Mouse (Mus musculus) frontal cortex, postnatal 14 days (tissue): Measurements from ENCODE around the gene Cnih4.

ENCODE experiments used
- DNase-seq, 2 experiments: peaks; one replicate each; pipeline ENCODE4 v3.0.0; 2022; ENCODE audit warnings: low spot score in 2 of 2

The Cnih4 gene

DNA sequence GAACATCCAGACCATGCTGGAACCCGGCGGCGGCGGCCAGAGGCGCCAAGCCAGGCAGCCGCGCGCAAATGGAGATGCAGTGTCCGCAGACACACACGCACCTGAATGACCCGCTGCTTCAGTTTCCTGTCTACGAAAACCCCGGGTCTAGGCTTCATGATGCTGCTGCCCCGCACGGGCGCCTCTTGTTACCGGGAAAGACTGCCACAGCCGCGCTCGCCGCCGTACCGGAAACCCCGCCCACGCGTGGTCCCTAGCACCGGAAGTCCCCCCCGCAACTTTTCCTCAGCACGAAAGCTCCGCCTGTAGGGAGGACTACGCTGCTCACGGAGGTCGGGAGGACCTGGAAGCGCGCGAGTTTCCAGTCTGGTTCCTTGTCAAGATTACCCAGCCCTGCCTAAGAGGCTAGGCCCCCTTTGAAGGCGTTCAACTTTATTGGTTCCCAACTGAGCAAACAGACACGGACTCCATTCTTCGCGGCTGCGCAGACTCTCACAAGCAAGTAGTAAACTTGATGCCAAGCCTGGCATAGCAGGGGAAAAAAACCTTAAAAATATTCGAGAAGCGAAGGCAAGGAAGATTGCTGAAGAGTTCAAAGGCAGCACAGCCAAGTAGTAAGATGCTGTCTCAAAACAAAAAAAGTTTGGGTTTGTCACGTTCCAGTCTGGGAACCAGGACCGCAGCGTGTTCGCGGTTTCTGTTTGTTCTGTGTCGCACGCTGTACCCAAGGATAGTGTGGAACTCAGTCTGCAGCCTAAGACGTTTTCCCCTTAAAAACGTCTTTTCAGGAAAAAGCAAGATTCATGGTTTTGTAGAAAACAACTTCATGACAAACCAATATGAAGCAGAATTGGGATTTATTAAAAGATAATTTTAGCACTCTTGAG is at the start of gene Cnih4, which contains the start of gene Nvl:
Cnih4 (plus strand) TSS at position 744 of the 887 bp plus-strand sequence.
Nvl (minus strand) TSS at position 255 of the 887 bp plus-strand sequence.
- peak; percentile 90 for DNase-seq

DNA sequence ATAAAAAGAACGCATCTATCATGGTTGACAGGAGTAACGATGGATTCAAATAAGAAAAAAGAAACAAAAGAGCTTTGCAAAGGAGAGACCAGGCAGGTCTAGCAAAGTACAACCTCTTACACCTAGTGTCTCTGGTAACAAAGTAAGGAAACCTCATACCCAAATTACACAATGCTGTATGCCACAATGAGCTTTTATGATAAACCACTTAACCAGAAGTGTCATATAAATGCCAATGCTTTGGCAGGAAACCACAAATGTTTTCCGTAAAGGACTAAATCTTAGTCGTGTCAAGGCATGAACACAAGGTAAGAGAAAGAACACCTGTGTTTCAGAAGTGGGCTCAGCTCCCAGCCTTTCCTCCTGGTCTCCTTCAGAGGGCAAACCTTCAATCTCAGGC is 27.4 kb upstream of the Cnih4 start:
- DNase-seq, result no peak

DNA sequence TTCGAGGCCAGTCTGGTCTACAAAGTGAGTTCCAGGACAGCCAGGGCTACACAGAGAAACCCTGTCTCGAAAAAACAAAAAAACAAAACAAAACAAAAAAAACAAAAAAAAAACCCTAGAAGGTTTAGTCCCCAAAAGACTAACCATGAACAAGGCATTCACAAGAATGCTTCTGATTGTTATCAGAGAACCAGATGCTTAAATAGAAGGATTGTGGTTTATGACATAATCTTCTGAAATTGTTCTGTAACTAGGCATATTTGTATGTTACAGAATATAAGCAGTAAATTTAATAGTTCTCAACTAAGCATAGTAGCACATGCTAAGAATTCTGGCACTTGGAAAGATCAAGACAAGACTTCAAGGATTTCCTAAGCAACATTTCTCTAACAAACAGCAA is 20.3 kb upstream of the Cnih4 start:
- DNase-seq, result no peak

DNA sequence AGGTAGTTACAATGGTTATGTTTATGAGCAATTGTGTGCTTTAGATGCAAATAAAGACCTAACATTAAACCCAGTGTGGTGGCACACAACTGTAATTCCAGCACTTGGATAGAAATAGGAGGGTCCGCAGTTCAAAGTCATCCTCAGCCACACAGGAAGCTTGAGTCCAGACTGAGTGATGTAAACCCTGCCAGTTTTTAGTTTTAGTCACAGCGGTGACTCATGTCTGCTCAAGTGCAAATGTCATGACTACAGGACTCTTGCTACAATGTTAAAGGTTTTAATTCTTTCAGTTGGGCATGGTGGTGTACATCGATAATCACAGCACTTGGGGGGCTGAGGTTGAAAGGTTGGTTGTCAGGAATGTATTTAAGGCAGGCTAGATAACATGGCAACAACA is 18.6 kb upstream of the Cnih4 start:
- DNase-seq, result no peak

DNA sequence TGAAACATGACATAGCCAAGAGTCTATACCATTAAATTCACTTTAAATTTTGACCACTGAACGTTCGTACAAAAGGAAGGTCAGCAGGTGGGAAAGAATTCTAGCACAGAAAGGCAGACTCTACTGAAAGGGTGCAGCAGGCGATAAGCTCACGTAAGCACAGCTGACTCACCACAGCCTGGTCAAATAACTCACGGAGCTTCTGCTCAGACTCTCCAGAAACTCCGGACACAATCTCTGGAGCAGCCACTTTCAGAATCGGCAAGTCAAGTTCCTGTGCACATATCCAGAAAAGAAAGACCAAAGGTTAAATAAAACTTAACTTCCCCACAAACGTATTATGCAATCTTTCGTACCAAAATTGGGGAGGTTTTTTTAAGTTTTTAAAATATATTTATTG is 17.7 kb upstream of the Cnih4 start:
- no peak for DNase-seq

DNA sequence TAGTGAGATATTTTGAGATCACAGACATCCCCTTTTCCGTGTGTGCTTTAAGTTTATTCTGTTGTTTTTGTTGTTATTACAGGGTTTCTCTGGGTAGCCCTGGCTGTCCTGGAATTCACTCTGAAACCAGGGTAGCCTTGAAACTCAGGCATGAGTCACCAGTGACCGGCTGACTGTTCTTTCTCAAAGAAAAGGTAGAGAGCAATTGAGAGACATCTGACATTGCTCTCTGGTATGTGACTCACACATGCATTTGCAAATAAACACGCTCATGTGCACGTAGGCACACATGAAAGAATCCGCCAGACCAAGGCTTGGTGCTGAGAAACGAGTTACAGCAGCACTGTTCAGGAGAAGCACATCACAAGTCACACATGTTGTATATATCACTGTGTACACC is 12.6 kb upstream of the Cnih4 start:
- DNase-seq, result no peak

DNA sequence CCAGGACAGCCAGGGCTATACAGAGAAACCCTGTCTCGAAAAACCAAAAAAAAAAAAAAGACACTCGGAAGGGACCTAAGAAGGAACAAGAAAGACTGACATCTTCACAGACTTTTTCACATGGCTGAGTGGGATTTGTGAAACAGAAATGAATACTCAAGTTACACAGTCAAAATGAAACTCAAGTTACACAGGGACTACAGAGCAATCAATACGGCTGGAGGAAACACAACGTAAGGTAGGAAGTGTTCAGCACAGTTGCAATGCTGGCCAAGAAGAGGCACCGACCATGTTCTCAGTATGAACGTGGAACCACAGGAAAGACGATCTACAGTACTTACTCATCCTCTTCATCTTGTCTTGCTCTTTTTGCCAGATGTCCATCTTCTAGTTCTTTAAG is 5.8 kb upstream of the Cnih4 start:
- no peak for DNase-seq

DNA sequence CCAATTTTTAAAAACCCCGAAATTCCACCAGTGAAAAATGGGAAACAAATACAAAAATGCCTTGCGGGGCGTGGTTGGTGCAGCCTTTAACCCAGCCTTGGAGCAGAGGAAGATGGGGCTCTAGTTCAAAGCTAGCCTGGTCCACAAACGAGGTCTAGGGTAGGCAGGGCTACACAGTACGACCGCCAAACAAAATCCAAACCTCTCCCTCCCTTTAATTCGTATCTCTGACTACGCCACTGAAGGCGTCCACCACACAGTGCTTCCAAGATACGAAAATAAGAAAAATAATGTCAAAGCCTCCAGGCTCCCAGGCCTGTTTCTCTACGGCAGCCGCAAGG is 914 bp upstream of the Cnih4 start:
- DNase-seq, result no peak

DNA sequence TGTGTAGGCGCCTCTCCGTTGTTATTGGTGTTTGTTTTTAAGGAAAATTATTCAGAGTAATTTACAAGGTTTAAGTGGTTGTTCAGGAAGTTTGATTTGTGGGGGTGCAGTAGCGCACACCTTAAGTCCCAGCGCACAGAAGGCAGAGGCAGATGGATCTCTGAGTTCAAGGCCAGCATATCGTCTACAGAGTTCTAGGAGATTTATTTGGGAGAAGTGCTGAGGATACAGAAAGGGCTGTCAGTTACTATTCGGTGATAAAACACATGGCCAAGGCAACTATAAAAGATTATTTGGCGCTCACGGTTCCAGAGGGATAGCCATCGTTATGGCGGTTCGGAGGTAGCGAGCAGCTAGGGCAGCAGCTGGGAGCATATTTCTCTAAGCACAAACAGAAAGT is 473 bp downstream of the Cnih4 start:
- DNase-seq, result no peak

DNA sequence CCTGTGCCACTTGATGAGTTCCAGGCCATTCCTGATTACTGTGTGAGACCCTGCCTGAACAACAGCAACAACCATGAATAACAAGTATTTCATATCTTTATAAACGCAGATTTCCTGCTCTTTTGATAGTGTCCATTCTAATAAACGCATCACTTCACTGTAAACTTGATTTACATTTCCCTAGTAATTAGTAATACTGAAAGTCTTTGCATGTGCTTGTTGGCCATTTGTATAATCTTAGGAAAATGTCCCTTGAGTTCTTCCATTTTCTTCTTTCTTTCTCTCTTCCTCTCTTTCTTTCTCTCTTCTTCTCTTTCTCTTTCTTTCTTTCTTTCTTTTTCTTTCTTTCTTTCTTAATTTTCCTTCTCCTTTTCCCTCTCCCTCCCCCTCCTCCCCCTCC is 1.7 kb downstream of the Cnih4 start:
- DNase-seq, result no peak

DNA sequence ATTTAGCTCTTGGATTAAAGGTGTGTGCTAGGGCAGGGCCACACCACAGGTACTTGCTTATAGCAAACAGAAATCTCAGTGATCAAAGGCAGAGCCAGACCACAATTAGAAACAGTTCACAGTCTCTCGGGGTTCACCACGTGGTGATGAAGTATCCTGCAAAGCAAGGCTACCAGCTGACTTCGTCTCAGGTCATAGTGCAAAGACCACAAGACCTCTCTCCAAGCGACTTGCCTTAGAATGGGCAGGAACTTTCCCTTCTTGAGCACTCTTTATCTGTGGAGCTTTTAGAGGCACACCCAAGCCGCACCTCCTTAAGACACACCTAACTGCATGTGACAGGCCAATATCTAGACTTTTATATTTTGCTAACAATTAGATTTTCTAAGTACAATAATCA is 4.0 kb downstream of the Cnih4 start:
- no peak for DNase-seq

DNA sequence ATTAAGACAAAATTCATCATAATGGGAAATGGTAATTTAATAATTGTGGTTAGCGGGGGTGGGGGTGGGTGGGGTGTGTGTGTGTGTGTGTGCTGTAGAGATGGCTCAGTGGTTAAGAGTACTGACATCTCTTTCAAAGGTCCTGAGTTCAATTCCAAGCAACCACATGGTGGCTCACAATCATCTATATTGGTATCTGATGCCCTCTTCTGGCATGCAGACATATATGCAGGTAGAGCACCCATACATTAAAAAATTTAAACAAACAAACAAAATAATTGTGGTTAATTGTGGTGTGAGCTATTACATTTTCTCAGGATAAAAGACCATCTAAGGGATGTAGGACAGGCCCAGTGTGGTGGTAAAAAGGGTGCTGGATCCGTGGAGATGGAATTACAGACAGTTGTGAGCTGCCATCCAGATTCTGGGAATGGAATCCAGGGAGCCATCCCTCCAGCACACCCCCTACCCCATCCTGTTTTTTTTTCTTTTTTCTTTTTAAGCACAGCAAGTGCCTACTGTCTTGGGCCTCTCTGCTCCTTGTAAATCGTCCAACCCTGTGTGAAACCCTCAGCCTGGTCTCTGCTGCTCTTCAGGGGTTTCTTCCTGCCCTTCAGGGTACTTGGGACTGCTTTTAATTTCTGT is 5.0 kb downstream of the Cnih4 start:
- no peak for DNase-seq

DNA sequence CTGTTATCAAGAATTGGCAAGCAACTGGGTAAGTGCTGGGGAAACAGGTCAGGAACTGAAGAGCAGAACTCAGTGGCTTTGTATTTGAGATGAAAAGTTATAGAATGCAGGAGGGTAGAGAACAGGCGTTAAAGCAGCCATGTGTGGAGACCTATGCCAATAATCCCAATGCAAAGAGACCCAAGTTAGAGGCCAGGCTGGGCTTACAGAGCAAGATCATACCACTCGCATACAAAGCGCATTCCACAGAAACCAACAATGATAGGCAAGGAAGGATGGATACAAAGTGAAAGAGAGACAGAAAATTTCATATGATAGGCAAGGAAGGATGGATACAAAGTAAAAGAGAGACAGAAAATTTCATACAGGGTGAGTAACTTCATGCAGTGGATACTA is 5.9 kb downstream of the Cnih4 start:
- no peak for DNase-seq

DNA sequence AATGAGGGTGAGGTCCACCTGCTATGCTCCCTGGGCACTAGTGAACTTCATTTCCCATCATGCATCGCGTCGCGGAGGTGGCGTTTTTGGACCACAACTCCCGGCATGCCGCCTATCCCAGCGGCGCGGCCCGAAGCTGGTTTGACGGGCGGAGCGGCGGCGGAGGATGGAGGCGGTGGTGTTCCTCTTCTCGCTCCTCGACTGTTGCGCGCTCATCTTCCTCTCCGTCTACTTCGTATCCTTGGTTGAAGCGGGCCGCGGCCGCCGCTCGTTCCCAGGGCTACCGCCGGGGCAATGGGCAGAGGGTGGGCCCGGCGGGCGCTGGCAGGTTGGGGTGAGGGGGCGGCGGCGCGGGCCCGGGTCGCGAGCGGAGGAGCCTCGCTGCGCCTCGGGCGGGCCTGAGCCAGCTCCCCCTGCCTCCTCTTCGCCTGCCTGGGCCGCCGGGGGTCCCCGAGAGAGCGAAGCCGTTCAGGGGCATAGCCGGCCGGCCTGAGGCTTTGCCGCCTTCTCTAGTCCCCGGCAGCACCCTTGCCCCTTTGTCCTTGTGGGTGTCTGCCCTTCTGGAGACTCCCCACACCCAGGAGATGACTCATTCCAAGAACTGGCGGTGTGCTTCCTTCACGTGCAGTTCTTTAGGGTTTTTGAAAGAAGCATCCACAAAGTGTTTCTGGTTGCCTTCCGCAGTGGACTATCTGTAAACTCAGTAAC is 6.5 kb downstream of the Cnih4 start:
- DNase-seq, result peak; percentile 79 to 86

DNA sequence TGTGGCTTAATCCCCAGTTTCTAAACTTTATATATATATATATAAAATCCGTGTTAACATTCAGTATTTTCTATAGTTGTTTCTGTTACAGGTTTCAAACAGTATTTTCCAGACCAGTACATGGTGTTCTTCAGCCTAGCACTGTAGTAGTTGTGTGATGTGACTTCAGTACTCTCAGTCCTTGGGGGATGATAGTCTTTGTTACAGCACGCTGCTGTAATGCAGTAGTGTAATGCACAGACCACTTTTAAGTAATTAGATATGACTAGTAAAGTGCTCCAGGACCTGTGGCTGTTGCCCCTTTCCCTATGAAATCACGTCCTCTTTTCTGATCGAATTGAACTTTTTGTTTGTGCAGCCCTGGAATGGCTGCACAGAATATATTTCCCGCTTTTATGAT is 7.0 kb downstream of the Cnih4 start:
- no peak for DNase-seq

DNA sequence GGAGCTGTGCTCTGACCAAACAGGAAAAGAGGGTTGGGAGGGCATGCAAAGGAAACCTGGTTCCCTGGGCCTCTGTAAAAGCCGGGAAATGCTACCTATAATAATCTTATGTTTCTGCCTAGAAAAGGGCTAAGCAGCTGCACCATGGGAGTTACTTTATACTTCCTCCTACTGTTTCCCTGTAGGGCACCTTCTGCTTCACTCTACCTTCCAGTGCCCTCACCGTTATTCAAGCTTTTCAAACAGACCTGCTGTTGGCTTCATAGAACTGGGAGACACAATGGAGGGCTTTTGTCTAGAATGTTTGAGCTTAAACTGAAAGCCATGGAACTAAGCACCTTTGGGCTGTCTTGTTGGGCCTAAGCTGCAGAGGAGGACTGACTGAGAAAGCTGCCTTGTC is 23.3 kb downstream of the Cnih4 start:
- DNase-seq, result no peak

DNA sequence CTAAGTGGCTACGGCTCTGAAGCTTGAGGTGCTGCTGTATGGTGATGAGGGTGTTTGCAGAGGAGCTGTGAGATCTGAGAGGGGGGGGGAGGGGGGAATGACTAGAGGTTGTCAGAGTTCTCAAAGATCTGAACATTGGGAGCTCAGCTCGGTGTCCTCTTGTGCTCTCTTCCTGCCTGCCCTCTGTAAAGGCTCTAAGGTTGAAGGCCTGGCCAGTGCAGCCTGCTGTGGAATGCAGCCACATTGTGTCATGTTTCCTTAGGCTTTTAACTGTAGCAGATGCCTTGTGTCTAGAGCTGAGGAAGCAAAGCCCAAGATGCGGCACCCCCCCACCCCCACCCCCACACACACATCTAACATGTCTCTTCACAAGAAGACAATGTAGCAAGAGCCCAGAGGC is 23.9 kb downstream of the Cnih4 start:
- DNase-seq, result no peak

DNA sequence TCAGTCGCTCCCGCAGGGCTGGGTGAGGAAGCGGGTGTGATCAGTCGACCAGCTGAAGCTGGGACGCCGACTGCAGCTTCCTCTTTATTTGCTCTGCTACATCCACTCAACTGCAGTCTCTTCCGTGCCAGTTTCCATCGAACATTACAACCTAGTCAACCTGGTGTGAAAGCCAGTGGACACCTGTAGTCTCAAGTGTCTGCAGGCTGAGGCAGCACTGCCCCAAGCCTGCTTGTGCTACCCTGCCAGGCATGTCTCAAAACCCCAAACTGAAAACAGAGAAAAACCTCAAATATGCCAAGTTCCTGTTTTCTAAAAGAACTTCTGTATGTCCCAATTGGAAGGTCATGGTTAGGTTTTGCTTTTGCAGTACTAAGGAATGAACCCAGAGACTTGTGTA is 25.7 kb downstream of the Cnih4 start:
- DNase-seq, result no peak

DNA sequence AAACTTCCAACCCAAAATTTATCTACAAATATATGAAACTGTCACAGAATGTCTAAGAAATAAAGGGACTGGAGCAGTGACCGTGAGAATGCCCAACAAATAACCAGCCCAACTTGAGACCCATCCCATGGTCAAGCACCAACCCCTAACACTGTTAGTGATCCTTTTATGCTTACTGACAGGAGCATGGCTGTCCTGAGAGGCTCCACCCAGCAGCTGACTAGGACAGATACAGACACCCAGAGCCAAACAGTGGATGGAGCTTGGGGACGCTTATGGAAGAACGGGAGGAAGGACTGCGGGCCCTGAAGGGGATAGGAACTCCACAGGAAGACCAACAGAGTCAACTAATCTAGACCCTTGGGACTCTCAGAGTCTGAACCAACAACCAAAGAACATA is 44.4 kb downstream of the Cnih4 start:
- no peak for DNase-seq

DNA sequence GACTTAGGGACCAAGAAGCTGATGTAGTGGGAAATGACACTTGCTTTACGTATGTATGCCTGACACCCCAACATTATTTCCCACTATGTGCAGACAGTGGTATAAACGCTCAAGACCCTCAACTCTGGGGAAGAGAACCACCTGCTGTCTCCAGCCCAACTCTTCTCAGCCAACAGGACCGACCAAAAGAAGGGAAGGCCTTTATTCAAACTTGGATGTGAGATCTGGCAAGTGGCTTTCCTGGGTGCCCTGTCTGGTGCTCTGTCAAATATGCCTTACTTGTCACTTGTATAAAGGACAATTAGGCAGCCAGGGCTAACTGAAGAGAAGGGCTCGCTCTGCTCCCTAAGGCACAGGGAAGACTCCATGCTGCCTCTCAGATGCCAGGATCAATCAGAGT is 55.0 kb downstream of the Cnih4 start:
- DNase-seq, result no peak

DNA sequence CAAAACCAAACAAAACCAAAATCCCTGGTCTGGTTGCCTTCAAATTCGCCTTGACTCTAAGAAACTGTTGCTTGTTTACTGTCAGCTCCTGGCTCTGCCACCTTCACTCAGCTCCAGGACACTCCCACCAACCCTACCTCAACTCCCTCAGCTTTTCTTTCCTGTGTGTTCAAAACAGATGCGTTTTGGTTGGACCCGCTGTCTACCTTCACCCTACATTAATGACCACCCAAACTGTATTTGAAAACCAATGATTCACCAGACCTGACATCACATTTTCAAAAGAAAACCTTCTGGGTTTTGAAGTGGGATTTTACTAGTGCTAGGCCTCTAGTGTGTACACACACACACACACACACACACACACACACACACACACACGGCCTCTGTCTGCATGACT is 65.7 kb downstream of the Cnih4 start:
- DNase-seq, result no peak

DNA sequence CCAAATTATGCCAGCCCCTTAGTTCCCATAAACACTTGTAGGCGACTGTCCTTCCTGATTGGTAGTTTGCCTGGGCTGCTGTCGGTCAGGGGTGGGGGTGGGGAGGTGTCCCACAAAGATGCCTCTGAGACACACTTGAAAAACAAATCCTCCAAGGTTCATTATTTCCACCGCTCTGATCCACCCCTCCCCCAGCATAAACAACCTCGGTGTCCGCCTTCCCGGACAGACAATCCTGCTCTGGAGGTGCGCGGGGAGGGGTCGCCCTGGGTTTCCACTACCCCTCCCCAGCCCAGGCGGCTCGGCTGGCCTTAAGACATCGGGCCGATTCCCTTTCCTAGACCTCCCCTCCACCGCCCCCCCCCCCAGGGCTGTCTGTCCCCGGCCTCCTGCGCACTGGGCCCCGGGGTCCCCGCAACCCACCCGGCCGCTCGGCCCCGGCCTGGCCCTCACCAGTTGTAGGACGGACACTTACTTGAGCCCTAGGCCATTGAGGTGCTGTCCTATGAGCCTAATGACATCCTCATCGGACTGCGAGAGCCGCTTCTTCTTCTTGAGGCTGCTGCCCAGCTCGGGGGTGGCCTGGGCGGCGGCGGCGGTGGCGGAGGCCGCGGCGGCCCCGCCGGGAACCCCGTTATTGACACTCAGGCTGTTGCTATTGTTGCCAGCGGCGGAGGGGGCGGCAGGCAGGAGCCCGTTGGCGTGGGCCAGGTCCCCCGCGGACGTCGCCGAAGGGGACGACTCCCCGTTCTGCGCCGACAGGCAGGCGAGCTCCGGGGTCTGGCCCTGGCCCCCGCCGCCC is 66.3 kb downstream of the Cnih4 start:
- peak; percentile 20 to 23 for DNase-seq
